Mouse (Mus musculus): ENCODE results near the gene Zfp207.

DNA sequence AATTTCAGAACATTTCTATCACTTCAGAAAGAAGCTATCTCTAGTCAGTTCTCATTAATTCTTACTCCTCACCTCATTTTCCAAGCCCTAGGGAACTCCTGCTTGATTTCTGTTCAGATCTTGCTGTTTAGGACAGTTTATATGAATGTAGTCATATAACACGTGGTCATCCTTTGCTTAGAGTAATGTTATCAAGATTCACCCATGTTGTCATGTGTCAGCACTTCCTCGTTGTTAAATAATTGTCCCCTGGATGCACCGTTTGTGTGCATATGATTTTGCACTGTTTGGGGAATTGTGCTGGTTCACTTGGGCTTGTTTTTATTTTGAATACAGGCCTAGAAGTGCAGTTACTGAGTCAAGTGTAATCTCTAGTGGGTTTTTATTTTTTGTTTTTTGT lies 69.2 kb downstream of the Zfp207 start:
- no peak for TF ChIP-seq CTCF (conservative IDR thresholded peaks at IDR 0.05; ENCODE audit: low read length)
- no peak for TF ChIP-seq NANOG (IDR thresholded peaks at IDR 0.05; ENCODE audit: borderline replicate concordance, low read length)
- no peak for TF ChIP-seq POU5F1 (IDR thresholded peaks at IDR 0.05; ENCODE audit: borderline replicate concordance, low read length)
